Mouse (Mus musculus) spleen, adult 2 months (tissue): ENCODE data around the gene Itgb5. TPM values are rescaled to one million over a fixed set of nuclear protein-coding genes. Genes with fewer than 3 reads are reported as not detected.

Source experiments
- DNase-seq, 2 experiments: peaks; one replicate each; pipeline versions ENCODE4 v3.0.0 to v3.0.0-alpha.2; 2012 to 2021; ENCODE audit warnings: low spot score in 2 of 2, low read depth in 1 of 2
- H3K27ac ChIP-seq: fragments of 200-500 bp; 2 replicates; pipeline ENCODE4 v1.5.1; 2012; ENCODE audit warnings: low read length, inconsistent platforms; ENCODE audit not compliant: insufficient read depth
- H3K27me3 ChIP-seq: fragments of 200-500 bp; 2 replicates; pipeline ENCODE4 v1.6.1; 2012; ENCODE audit warnings: mild to moderate bottlenecking, moderate library complexity, low read length, inconsistent platforms; ENCODE audit not compliant: control insufficient read depth, insufficient read depth
- H3K36me3 ChIP-seq: fragments of 200-500 bp; 2 replicates; pipeline ENCODE4 v1.6.1; 2012; ENCODE audit warnings: mild to moderate bottlenecking, low read length, inconsistent platforms; ENCODE audit not compliant: control insufficient read depth, insufficient read depth
- H3K4me1 ChIP-seq: fragments of 200-500 bp; 2 replicates; pipeline ENCODE4 v1.6.1; 2011; ENCODE audit warnings: inconsistent platforms; ENCODE audit not compliant: control insufficient read depth, insufficient read depth, insufficient read length
- H3K4me3 ChIP-seq: fragments of 200-500 bp; 2 replicates; pipeline ENCODE4 v1.5.1; 2011; ENCODE audit warnings: mild to moderate bottlenecking, inconsistent platforms; ENCODE audit not compliant: insufficient read depth, insufficient read length; ENCODE audit errors: extremely low read depth
- CTCF ChIP-seq: fragments of 200-500 bp; IDR thresholded peaks from 2 replicates; pipeline ENCODE4 v1.5.1; 2011; ENCODE audit warnings: mild to moderate bottlenecking, inconsistent platforms; ENCODE audit not compliant: insufficient read depth, insufficient read length, insufficient replicate concordance; ENCODE audit errors: extremely low read depth
- POLR2A ChIP-seq: fragments of 200-500 bp; IDR thresholded peaks from 2 replicates; pipeline ENCODE4 v1.6.1; 2011; ENCODE audit warnings: low read depth, low read length, inconsistent platforms
- WGBS: fragments of 180-500 bp; shearing (Covaris S2); methylation state at CpG from one replicate; pipeline ENCODE4 v1.1.7; 2018; 5-methylcytosine and 5-hydroxymethylcytosine counted together
- polyA plus RNA-seq: library from polyadenylated mRNA; depleted of rRNA; stranded (reverse); fragments of >200 nt; gene quantifications from 2 replicates; pipeline ENCODE4 v1.2.3, GENCODE M21; 2012

The Itgb5 gene
- polyA plus RNA-seq, 1 experiment, result 36.4 TPM

GRCm38 (mm10) chr16:33878041-33878783, 48.7 kb downstream of the Itgb5 start:
- no peaks in the 10 kb centered on the region for H3K36me3 ChIP-seq
- no peak overlapping the region for H3K4me3 ChIP-seq
- no peaks in the 10 kb centered on the region for H3K4me1 ChIP-seq
- H3K27me3 ChIP-seq, result no peaks in the 10 kb centered on the region
- 79% methylated on average over 6 of the region's 6 CpGs for WGBS
- TF ChIP-seq POLR2A, result no peak
- no peak for TF ChIP-seq CTCF
- H3K27ac ChIP-seq, result no peak overlapping the region
- no peak for DNase-seq

- Histone ChIP-seq H3K36me3 (no peaks in the 10 kb centered on the region), H3K4me1 (no peaks in the 10 kb centered on the region), H3K27ac (no peak overlapping the region), H3K27me3 (no peaks in the 10 kb centered on the region), H3K4me3 (no peak overlapping the region)
- TF ChIP-seq POLR2A (no peak), CTCF (no peak)
- DNase-seq, result no peak
- WGBS, result 86% methylated on average over 6 of the region's 6 CpGs
Observed at GRCm38 (mm10) chr16:33879031-33879430, 49.6 kb downstream of the Itgb5 start.

- H3K36me3 ChIP-seq, result no peaks in the 10 kb centered on the region
- H3K4me1 ChIP-seq, result no peaks in the 10 kb centered on the region
- no peak for TF ChIP-seq CTCF
- TF ChIP-seq POLR2A, result no peak
- H3K4me3 ChIP-seq, result no peak overlapping the region
- no peak overlapping the region for H3K27ac ChIP-seq
- H3K27me3 ChIP-seq, result no peaks in the 10 kb centered on the region
- DNase-seq, result no peak
- 50% methylated on average over 4 of the region's 4 CpGs for WGBS
Observed at GRCm38 (mm10) chr16:33879556-33879955, 50.1 kb downstream of the Itgb5 start.

- no peak for DNase-seq
Observed at GRCm38 (mm10) chr16:33880765-33881164, 51.3 kb downstream of the Itgb5 start.

GRCm38 (mm10) chr16:33882540-33882939, 53.1 kb downstream of the Itgb5 start:
- WGBS, result 83% methylated on average over 4 of the region's 4 CpGs
- Histone ChIP-seq H3K36me3 (no peaks in the 10 kb centered on the region), H3K4me3 (no peak overlapping the region), H3K27ac (no peak overlapping the region), H3K27me3 (no peaks in the 10 kb centered on the region), H3K4me1 (peaks cover 3% of the 10 kb centered on the region)
- TF ChIP-seq CTCF (no peak), POLR2A (no peak)
- no peak for DNase-seq

More at GRCm38 (mm10) chr16:33880765-33881164, 51.3 kb downstream of the Itgb5 start:
- no peak overlapping the region for H3K27ac ChIP-seq
- TF ChIP-seq POLR2A (no peak), CTCF (no peak)
- no peaks in the 10 kb centered on the region for H3K27me3 ChIP-seq
- H3K4me3 ChIP-seq, result no peak overlapping the region
- no peaks in the 10 kb centered on the region; the same call in 1 of the 2 replicates for H3K4me1 ChIP-seq
- no peaks in the 10 kb centered on the region for H3K36me3 ChIP-seq
- WGBS, result 92% methylated on average over 4 of the region's 4 CpGs

GRCm38 (mm10) chr16:33883046-33883975, 53.8 kb downstream of the Itgb5 start:
- H3K4me3 ChIP-seq, result no peak overlapping the region
- DNase-seq, result no peak
- 83% methylated on average over 16 of the region's 16 CpGs for WGBS
- TF ChIP-seq POLR2A (no peak), CTCF (no peak)
- no peaks in the 10 kb centered on the region for H3K27me3 ChIP-seq
- no peaks in the 10 kb centered on the region for H3K36me3 ChIP-seq
- no peak overlapping the region for H3K27ac ChIP-seq
- peaks cover 3% of the 10 kb centered on the region for H3K4me1 ChIP-seq
